Mouse (Mus musculus) brain, embryonic 14.5 days (tissue): Measurements from ENCODE around the gene Actl6a. TPM values are rescaled to one million over a fixed set of nuclear protein-coding genes. Genes with fewer than 3 reads are reported as not detected.

Experiments
- DNase-seq: peaks from one replicate; pipeline ENCODE4 v3.0.0-alpha.2; 2011; ENCODE audit warnings: low read depth
- CTCF ChIP-seq: fragments of 200-500 bp; IDR thresholded peaks from 2 replicates; pipeline ENCODE4 v1.5.1; 2012; ENCODE audit warnings: inconsistent platforms, mild to moderate bottlenecking, moderate library complexity, borderline replicate concordance; ENCODE audit not compliant: insufficient read depth, insufficient read length; ENCODE audit errors: extremely low read depth
- POLR2A ChIP-seq: fragments of 200-500 bp; IDR thresholded peaks from 2 replicates; pipeline ENCODE4 v1.6.1; 2012; ENCODE audit warnings: mild to moderate bottlenecking, inconsistent platforms, borderline replicate concordance; ENCODE audit not compliant: poor library complexity, insufficient read depth, insufficient read length, severe bottlenecking; ENCODE audit errors: extremely low read depth
- polyA plus RNA-seq: library from polyadenylated mRNA; depleted of rRNA; stranded (reverse); fragments of >200 nt; gene quantifications from 2 replicates; pipeline ENCODE4 v1.2.3, GENCODE M21; 2012; rRNA removed

Actl6a gene
- polyA plus RNA-seq, 1 experiment: 51.8 TPM

DNA sequence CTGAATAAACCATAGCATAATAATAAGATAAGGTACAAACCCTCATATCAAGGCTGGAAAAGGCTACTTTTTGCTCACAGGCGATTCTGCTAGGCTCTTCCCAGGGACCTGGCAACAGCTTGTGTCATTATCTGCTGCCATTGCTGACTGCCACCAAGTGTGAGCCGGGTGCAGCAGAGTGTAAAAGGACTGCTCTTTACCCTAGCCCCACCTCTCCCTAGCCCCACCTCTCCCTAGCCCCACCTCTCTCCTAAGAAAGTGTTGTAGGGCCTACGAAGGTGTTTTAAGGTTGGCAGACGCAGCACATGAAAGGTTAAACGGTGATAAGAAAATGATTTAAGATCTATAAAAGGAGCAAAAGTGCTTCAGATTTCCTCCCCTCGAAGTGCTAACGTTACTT, 57.8 kb downstream of the Actl6a start:
- no peak for DNase-seq
- TF ChIP-seq POLR2A (no peak), CTCF (no peak)

DNA sequence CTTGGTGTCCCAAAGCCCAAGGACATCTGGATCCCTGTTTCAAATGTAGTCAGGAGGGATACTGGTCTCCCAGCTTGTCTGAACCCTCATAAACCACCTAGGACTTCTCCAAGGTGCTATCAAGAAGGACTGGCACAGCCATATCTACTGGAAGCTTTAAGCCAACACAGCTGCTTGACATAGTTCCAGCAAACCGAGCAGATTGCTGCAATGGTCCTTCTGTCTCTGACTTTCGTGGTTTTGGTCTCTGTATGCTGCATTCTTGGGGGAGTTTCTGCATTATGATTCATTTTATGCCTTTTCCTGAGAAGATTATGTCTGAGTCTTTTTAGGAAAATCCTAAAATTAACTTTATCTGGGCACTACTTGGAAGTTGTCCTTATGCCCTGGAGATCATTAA, 64.7 kb downstream of the Actl6a start:
- TF ChIP-seq CTCF (no peak), POLR2A (no peak)
- no peak for DNase-seq

Other genes with a start within 250 kb of the Actl6a start
- not detected in 2 replicates for gene Kcnmb3, start 214.1 kb upstream of the Actl6a start, polyA plus RNA-seq
- 56.4 and 59.4 TPM in 2 replicates for gene Zfp639, start 196.0 kb upstream of the Actl6a start, polyA plus RNA-seq
- 43.9 and 61.0 TPM in 2 replicates for gene Mfn1, start 176.8 kb upstream of the Actl6a start, polyA plus RNA-seq
- 65.1 and 68.9 TPM in 2 replicates for gene Gnb4, start 89.7 kb upstream of the Actl6a start, polyA plus RNA-seq
- gene Ndufb5, start 30.7 kb downstream of the Actl6a start, polyA plus RNA-seq: 210 and 260 TPM in 2 replicates
- 12.6 and 15.8 TPM in 2 replicates for gene Mrpl47, start 31.3 kb downstream of the Actl6a start, polyA plus RNA-seq
- 4.5 and 7.1 TPM in 2 replicates for gene Usp13, start 111.2 kb downstream of the Actl6a start, polyA plus RNA-seq